Mouse (Mus musculus) limb, embryonic 10.5 days (tissue): ENCODE data around the gene Efcab9. TPM values are rescaled to one million over a fixed set of nuclear protein-coding genes. Genes with fewer than 3 reads are reported as not detected.

Experiments used
- DNase-seq: peaks from one replicate; pipeline ENCODE4 v3.0.0-alpha.2; 2017; ENCODE audit warnings: low spot score
- H3K27ac ChIP-seq: fragments of 300-500 bp; sonication (generic); 2 replicates; pipeline ENCODE4 v1.5.1; 2016; ENCODE audit warnings: mild to moderate bottlenecking
- H3K27me3 ChIP-seq: fragments of 300-500 bp; sonication (generic); 2 replicates; pipeline ENCODE4 v1.6.1; 2016; ENCODE audit warnings: low read depth, mild to moderate bottlenecking; ENCODE audit not compliant: poor library complexity, severe bottlenecking
- H3K36me3 ChIP-seq: fragments of 300-500 bp; sonication (generic); 2 replicates; pipeline ENCODE4 v1.6.1; 2016; ENCODE audit warnings: mild to moderate bottlenecking, moderate library complexity
- H3K4me1 ChIP-seq: fragments of 300-500 bp; sonication (generic); 2 replicates; pipeline ENCODE4 v1.6.1; 2016
- H3K4me3 ChIP-seq: fragments of 300-500 bp; sonication (generic); 2 replicates; pipeline ENCODE4 v1.5.1; 2016; ENCODE audit warnings: mild to moderate bottlenecking, moderate library complexity
- H3K9me3 ChIP-seq: fragments of 300-500 bp; sonication (generic); replicated peaks from 2 replicates; pipeline ENCODE4 v1.6.1; 2016; ENCODE audit warnings: mild to moderate bottlenecking
- WGBS: fragments of 180-500 bp; shearing (Covaris S2); methylation state at CpG from one replicate; pipeline ENCODE4 v1.1.7; 2016; 5-methylcytosine and 5-hydroxymethylcytosine counted together
- polyA plus RNA-seq: library from polyadenylated mRNA; unstranded; fragments of >200 nt; fragmentation: Nextera tagmentation; extraction: Ambion mirVana; gene quantifications from 2 replicates; pipeline ENCODE4 v1.2.1, GENCODE M21; 2016

Efcab9 gene
- polyA plus RNA-seq, 1 experiment from 2014 or later = 0.38 TPM

DNA sequence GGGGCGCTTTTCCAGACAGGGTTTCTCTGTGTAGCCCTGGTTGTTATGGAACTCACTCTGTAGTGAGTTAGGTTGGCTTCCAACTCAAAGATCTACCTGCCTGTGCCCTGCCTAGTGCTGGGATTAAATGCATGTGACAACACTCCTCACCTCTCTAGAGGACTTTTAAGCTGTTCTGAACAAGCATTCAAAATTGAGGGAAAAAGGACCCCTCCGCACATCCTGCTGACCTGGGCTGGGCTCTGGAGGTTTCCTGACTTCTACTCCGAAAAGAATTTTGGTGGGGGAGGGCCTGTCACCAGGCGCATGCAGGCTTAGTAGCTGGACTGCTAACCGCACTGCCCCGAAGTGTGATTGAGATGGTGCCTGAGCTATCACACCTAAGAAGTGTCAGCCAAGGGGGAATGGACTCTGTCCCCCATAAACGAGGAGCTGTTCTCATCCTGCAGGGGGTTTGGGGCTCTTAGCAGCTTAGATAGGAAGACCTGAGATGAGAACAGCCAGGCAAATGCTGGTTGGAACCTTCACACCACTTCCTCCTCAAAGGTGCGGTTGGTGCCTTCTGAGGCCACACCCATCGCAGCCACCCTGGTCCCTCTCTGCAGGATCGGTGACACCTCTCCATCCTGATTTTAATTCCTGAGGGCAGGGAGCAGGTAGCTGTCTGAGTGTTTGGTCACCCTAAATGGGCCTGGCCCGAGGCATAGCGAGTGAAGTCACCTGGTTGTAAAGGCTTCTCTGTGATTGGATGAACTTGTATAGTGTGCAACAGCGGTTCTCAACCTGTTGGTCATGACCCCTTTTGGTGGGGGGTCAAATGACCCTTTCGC lies 21.6 kb upstream of the Efcab9 start:
- Histone ChIP-seq H3K27ac (0 out of 2 replicates have a peak overlapping the region, but pooled peaks have one; percentile 5), H3K36me3 (no peaks in the 10 kb centered on the region), H3K4me1 (peaks cover 54% of the 10 kb centered on the region), H3K4me3 (no peak overlapping the region), H3K9me3 (no peaks in the 10 kb centered on the region), H3K27me3 (no peaks in the 10 kb centered on the region)
- WGBS = 53% methylated on average over 14 of the region's 14 CpGs
- DNase-seq = no peak

DNA sequence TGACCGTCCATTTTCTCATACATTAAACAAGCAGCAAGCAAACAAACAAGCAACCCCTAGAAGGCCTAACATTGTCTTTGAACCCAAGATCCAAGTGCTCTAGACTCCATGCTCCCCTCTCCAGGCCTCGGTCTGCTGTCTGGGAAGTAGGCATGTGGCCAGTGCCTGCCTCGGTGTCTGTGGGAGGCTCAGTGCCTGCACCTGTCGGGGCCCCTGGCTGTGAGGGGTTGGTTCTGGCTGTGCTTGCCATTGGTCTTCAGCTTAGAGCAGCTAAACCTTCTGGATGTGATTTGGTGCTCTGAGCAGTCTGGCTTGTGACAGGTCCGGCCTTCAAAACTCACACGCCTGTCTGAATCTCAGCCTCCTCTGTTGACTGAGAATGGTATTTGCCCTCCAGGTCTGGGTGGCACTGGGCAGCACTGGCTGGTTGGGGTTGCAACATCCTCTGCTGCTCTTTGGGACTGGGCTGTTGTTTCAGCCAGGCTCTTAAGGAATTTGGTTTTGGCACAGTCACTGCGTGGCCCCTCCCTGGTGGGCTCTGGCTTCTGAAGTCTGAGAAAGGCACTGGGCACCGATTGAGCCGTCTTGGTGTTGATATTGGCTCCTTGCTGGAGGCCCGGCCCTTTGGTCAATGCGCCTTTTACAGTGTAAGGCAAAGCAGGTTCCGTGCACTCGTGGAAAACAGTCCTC lies 20.7 kb upstream of the Efcab9 start:
- Histone ChIP-seq H3K27me3 (no peaks in the 10 kb centered on the region), H3K4me1 (peaks cover 62% of the 10 kb centered on the region)
- WGBS = 65% methylated on average over 13 of the region's 13 CpGs

DNA sequence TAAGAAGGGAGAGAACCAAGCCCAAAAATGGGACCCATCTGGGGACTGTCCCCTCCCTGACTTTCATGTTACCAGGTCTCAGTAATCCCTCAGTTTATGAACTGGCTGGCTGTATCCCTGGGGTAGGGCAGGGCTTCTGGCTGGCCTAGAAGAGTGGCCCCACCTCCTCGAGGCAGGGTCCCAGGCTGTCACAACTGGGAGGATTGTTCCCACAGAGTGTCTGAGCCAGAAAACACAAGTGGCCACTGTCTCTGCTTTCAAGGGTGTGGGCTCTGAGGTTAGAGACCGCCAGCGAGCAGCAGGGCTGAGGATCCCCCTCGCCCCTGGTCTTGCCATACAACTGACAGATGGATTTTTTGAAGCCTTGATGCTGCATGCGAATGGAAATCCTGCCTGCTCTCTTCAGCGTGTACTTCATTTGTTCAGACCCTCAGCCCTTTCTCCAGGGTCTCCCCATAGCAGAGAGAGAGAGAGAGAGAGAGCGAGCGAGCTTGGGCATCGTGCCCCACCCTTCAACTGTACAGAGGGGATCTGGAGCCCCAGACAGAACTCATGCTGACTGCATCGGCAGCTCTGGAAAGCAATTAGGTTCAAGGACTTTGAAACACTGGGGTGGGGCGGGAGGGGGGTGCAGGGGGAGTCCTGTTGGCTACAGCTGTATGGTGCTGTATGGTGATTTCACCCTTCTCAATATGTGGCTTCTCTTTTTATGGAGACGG lies 19.9 kb upstream of the Efcab9 start:
- 74% methylated on average over 12 of the region's 12 CpGs for whole genome bisulfite sequencing
- peaks cover 66% of the 10 kb centered on the region for H3K4me1 ChIP-seq
- DNase-seq = no peak

More for the DNA sequence above, 20.7 kb upstream of the Efcab9 start:
- no peaks in the 10 kb centered on the region for H3K36me3 ChIP-seq
- no peaks in the 10 kb centered on the region for H3K9me3 ChIP-seq
- DNase-seq = no peak
- no peak overlapping the region for H3K4me3 ChIP-seq
- H3K27ac ChIP-seq = no peak overlapping the region; the same call in 1 of the 2 replicates

DNA sequence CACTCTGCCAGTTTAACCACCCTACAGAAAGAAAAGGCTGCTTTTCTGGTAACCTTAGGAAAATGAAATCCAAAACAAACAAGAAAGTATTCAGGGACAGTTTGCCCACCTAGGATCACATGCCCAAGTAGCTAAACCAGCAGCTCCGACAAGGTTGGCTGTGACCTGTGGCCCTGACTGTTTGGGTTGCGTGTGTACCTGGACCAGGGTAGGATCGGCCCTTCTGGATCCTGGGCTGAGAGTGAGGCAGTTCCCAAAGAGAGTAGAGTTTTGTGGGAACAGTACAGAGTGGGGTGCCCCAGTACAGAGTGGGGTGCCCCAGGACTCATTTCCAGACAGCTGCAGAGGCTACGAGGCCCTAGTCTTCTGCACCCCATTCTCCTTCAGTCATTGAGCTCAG lies 19.2 kb upstream of the Efcab9 start:
- DNase-seq = no peak
- Histone ChIP-seq H3K9me3 (no peaks in the 10 kb centered on the region), H3K27ac (peak overlapping the region; percentile 42; the same call in 1 of the 2 replicates), H3K4me3 (no peak overlapping the region), H3K36me3 (no peaks in the 10 kb centered on the region), H3K27me3 (no peaks in the 10 kb centered on the region), H3K4me1 (peaks cover 66% of the 10 kb centered on the region)
- WGBS = 91% methylated on average over 4 of the region's 4 CpGs

More for the DNA sequence above, 19.9 kb upstream of the Efcab9 start:
- no peaks in the 10 kb centered on the region for H3K9me3 ChIP-seq
- H3K36me3 ChIP-seq = no peaks in the 10 kb centered on the region
- H3K27ac ChIP-seq = peak overlapping the region; percentile 42; the same call in 1 of the 2 replicates
- H3K4me3 ChIP-seq = no peak overlapping the region
- H3K27me3 ChIP-seq = no peaks in the 10 kb centered on the region

DNA sequence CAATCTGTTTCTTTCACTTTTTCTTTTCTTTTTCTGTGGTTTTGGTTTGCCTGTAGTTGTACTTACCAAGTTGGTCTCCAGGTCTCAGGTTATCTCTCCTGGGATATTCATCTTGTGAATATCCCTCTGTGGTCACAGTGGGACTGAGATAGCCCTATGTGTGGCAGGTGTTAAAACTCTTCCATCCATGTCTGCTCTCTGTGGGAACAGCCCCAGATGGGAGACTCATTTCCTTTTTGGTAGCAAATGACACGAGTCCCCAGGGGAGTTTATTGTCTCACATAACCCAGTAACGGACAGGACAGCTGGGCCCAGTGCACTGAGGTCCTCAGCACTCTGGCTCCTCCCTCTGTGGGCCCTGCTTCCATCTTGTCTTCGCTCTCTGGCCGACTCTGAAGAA lies 18.2 kb upstream of the Efcab9 start:
- H3K27ac ChIP-seq = no peak overlapping the region
- no peaks in the 10 kb centered on the region for H3K9me3 ChIP-seq
- no peak overlapping the region for H3K4me3 ChIP-seq
- no peak for DNase-seq
- peaks cover 66% of the 10 kb centered on the region for H3K4me1 ChIP-seq
- 59% methylated on average over 4 of the region's 4 CpGs for whole genome bisulfite sequencing
- H3K27me3 ChIP-seq = no peaks in the 10 kb centered on the region
- no peaks in the 10 kb centered on the region for H3K36me3 ChIP-seq

DNA sequence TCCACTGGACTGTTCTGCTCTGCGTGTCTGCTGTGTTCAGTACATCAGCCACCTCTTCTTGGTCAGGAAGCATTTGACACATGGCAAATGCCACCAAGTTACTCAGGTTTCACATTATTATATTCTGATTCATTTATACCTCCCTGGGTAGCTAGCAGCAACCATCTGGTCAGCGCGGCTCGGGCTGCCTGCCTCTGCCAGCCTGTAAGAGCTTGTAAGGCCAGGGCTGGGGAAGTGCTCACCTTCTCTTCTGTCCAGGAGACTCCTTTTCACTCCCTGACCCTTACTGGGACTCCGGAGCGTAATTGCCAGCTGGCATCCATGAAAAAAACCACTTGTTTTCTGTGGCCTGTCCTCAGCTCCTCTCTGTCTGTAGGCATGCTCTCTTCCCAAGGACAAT lies 17.4 kb upstream of the Efcab9 start:
- H3K4me1 ChIP-seq = peaks cover 65% of the 10 kb centered on the region

DNA sequence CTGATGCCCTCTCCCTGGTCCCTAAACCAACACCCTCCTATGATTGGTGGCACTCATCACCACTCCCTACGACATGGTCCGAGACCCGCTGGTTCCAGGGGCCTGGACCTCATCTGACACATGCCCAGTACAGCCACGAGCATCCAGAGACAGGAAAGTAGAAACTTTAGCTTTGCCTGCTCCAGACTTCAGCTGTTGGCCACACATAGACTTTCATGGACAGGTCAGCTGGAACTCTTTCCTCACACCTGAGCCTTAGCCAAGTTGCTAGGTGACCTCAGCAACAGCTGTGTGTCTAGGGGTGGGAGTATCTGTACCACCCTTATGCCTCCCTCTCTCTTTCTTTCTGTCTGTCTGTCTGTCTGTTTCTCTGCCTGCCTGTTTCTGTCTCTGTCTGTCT lies 16.4 kb upstream of the Efcab9 start:
- H3K4me1 ChIP-seq = peaks cover 55% of the 10 kb centered on the region
- no peak for DNase-seq
- no peaks in the 10 kb centered on the region for H3K36me3 ChIP-seq
- WGBS = 79% methylated on average over 4 of the region's 4 CpGs
- H3K9me3 ChIP-seq = no peaks in the 10 kb centered on the region
- H3K4me3 ChIP-seq = no peak overlapping the region
- no peaks in the 10 kb centered on the region for H3K27me3 ChIP-seq
- 0 out of 2 replicates have a peak overlapping the region, but pooled peaks have one; percentile 34 for H3K27ac ChIP-seq

More for the DNA sequence above, 17.4 kb upstream of the Efcab9 start:
- Histone ChIP-seq H3K27ac (0 out of 2 replicates have a peak overlapping the region, but pooled peaks have one; percentile 17), H3K9me3 (no peaks in the 10 kb centered on the region), H3K4me3 (no peak overlapping the region), H3K36me3 (no peaks in the 10 kb centered on the region), H3K27me3 (no peaks in the 10 kb centered on the region)
- 86% methylated on average over 6 of the region's 6 CpGs for WGBS
- no peak for DNase-seq

DNA sequence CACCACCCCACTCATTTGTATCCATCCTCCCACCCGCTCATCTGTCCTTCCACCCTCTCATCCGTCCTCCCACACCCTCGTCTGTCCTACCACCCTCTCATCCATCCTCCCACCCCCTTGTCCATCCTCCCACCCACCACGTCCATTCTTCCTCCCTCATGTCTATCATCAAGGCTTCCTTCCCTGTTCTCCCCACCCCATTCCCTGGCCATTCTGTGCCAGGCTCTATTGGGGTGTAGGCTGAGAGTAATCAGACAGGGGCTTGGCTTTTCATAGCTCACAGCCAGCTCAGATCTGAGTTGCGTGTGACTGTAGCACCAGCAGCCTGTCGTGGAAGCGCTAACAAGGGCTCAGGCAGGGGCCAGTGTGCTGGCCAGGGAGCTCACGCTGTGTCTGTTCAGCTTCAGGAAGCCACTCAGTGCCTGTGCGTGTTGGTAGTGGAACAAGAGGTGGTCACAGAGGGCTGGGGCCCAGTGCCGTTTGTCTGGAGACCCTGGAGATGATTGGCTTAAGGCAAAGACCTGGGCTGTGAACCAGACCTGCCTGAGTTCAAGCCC lies 15.6 kb upstream of the Efcab9 start:
- H3K27me3 ChIP-seq = no peaks in the 10 kb centered on the region
- H3K36me3 ChIP-seq = no peaks in the 10 kb centered on the region
- 84% methylated on average over 10 of the region's 10 CpGs for WGBS
- no peak for DNase-seq
- H3K4me3 ChIP-seq = no peak overlapping the region
- no peaks in the 10 kb centered on the region for H3K9me3 ChIP-seq
- no peak overlapping the region for H3K27ac ChIP-seq
- peaks cover 54% of the 10 kb centered on the region for H3K4me1 ChIP-seq

DNA sequence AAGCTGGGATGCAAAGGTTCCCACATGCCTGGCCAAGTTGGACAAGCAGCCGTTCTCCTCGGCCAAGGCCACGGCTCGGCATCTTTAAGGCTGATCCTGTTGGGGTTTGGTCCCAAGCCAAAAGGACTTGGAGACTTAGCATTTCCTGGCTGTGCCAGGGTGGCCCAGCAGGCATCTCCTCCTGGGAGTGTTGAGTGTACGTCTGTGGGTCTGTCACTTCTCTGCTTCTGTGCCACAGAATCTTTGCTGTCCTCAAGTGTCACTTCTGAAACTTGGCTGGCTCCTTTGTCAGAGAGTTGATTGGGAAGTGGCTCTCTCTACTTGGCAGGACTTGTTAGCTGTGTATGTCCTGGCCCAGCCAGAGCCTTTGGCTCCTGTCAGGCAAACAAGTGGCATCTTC lies 14.6 kb upstream of the Efcab9 start:
- no peak overlapping the region for H3K27ac ChIP-seq
- H3K4me1 ChIP-seq = peaks cover 48% of the 10 kb centered on the region
- H3K27me3 ChIP-seq = no peaks in the 10 kb centered on the region
- WGBS = 93% methylated on average over 5 of the region's 5 CpGs
- no peak overlapping the region for H3K4me3 ChIP-seq
- H3K9me3 ChIP-seq = no peaks in the 10 kb centered on the region
- no peaks in the 10 kb centered on the region for H3K36me3 ChIP-seq
- no peak for DNase-seq

DNA sequence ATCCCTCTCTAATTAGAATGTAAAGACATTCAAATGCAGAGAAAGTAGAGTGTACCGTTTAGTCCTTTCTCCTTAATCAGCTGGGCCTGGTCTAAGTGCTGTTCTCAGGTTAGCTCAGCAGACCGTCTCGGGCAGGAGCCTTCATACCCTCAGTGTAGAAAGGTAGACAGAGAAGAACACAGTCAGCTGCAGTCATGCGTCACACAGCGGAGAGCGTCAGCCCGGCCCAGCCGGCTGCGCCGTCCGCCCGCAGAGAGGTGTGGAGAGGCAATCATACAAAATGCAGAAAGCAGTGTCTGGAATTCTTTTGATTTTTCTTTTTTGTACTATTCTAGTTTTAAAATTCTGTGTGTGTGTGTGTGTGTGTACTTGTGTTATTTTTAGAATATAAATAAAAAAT lies 13.7 kb upstream of the Efcab9 start:
- H3K4me1 ChIP-seq = peaks cover 41% of the 10 kb centered on the region
- no peak overlapping the region for H3K4me3 ChIP-seq
- H3K9me3 ChIP-seq = no peaks in the 10 kb centered on the region
- no peak for DNase-seq
- 85% methylated on average over 12 of the region's 12 CpGs for WGBS
- no peaks in the 10 kb centered on the region for H3K27me3 ChIP-seq
- H3K27ac ChIP-seq = no peak overlapping the region
- no peaks in the 10 kb centered on the region for H3K36me3 ChIP-seq

DNA sequence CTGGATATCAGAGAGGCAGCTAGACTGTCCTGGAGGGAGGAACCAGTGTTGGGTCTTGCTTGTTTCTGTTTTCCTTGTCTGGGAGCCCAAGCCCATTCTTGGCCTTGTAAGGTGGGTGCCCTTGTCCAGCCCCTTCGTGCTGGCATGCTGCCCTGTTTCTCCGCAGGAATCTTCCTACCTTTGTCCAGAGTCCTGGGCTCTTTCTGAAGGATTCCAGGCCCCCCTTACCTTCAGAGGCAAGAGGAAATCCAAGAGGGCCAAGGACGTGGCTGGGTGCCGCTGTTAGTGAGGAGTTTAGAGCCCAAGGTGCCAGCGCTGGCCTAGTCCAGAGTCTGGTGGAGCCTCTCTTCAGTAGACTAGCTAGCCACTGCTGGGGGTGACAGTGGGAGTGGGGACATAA lies 12.6 kb upstream of the Efcab9 start:
- no peak for DNase-seq
- no peaks in the 10 kb centered on the region for H3K36me3 ChIP-seq
- H3K4me1 ChIP-seq = peaks cover 30% of the 10 kb centered on the region
- peak overlapping the region; percentile 27; the same call in 1 of the 2 replicates for H3K27ac ChIP-seq
- WGBS = 87% methylated on average over 5 of the region's 5 CpGs
- no peak overlapping the region for H3K4me3 ChIP-seq
- no peaks in the 10 kb centered on the region for H3K27me3 ChIP-seq
- H3K9me3 ChIP-seq = no peaks in the 10 kb centered on the region

DNA sequence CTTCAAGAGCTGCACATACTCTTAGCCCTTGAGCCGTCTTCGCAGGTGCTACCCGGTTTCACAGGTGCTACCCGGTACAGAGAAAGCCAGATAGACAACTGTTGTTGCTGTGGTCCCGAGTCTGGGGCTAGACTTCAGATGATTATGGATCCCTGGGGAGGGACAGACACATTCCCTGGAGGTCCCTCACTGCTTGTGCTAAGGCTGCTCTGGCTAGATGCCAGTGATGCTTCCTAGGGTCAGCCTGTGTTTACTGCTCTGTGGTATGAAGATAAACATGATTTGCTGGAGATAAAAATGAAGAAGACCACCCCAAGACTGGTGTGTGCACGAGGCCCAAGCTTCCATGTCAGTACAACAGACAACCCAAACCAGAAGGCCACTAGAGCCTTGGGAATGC lies 12.2 kb upstream of the Efcab9 start:
- no peaks in the 10 kb centered on the region for H3K36me3 ChIP-seq
- H3K4me3 ChIP-seq = no peak overlapping the region
- WGBS = 91% methylated on average over 6 of the region's 6 CpGs
- no peaks in the 10 kb centered on the region for H3K9me3 ChIP-seq
- no peak overlapping the region for H3K27ac ChIP-seq
- no peaks in the 10 kb centered on the region for H3K27me3 ChIP-seq
- DNase-seq = no peak
- H3K4me1 ChIP-seq = peaks cover 25% of the 10 kb centered on the region
